Mouse (Mus musculus) E14TG2a.4 (cell line): ENCODE results near the gene Tuba3a.
"Not testable (repeated sequence)": the region's sequence is repeated elsewhere in the genome, so short reads cannot be mapped to it uniquely, and the experiment has no call there.

Experiments
- H3K27me3 ChIP-seq: 2 replicates; pipeline ENCODE4 v1.6.1; 2014; ENCODE audit warnings: low read length, control low read depth; ENCODE audit not compliant: insufficient read depth
- H3K36me3 ChIP-seq: 2 replicates; pipeline ENCODE4 v1.6.1; 2014; ENCODE audit warnings: low read length, control low read depth; ENCODE audit not compliant: insufficient read depth
- H3K4me1 ChIP-seq: replicated peaks from 2 replicates; pipeline ENCODE4 v1.6.1; 2014; ENCODE audit warnings: low read depth, low read length, control low read depth
- H3K4me3 ChIP-seq: replicated peaks from 2 replicates; pipeline ENCODE4 v1.5.1; 2014; ENCODE audit warnings: mild to moderate bottlenecking, low read length
- H3K9me3 ChIP-seq: 2 replicates; pipeline ENCODE4 v1.6.1; 2014; ENCODE audit warnings: low read length, control low read depth
- CTCF ChIP-seq: conservative IDR thresholded peaks from 2 replicates; pipeline ENCODE4 v1.5.1; 2014; ENCODE audit warnings: low read length
- NANOG ChIP-seq: IDR thresholded peaks from 2 replicates; pipeline ENCODE4 v1.6.1; 2014; ENCODE audit warnings: borderline replicate concordance, low read length, mixed read lengths
- POU5F1 ChIP-seq: IDR thresholded peaks from 2 replicates; pipeline ENCODE4 v1.6.1; 2014; ENCODE audit warnings: low read length, borderline replicate concordance

Tuba3a gene

GRCm38 (mm10) chr6:125267469-125267868 lies 18.4 kb downstream of the Tuba3a start:
- Histone ChIP-seq H3K36me3 (no peaks in the 10 kb centered on the region), H3K9me3 (no peaks in the 10 kb centered on the region), H3K27me3 (peaks cover 17% of the 10 kb centered on the region), H3K4me3 (no peak overlapping the region), H3K4me1 (peaks cover 22% of the 10 kb centered on the region)
- TF ChIP-seq CTCF: no peak
- no peak for TF ChIP-seq NANOG
- TF ChIP-seq POU5F1: no peak

GRCm38 (mm10) chr6:125266600-125266999 lies 19.2 kb downstream of the Tuba3a start:
- not testable (repeated sequence) for H3K4me3 ChIP-seq, H3K36me3 ChIP-seq, H3K9me3 ChIP-seq
- peaks cover 20% of the 10 kb centered on the region for H3K4me1 ChIP-seq
- H3K27me3 ChIP-seq: peaks cover 17% of the 10 kb centered on the region

- H3K9me3 ChIP-seq: no peaks in the 10 kb centered on the region
- TF ChIP-seq CTCF: no peak
- TF ChIP-seq NANOG: no peak
- no peak for TF ChIP-seq POU5F1
- peaks cover 21% of the 10 kb centered on the region for H3K4me1 ChIP-seq
- H3K4me3 ChIP-seq: no peak overlapping the region
- H3K27me3 ChIP-seq: peaks cover 17% of the 10 kb centered on the region
- H3K36me3 ChIP-seq: no peaks in the 10 kb centered on the region
These were observed 19.8 kb downstream of the Tuba3a start for GRCm38 (mm10) chr6:125266091-125266490.

- peaks cover 8% of the 10 kb centered on the region for H3K27me3 ChIP-seq
- TF ChIP-seq NANOG (no peak), CTCF (no peak), POU5F1 (no peak)
- no peaks in the 10 kb centered on the region for H3K36me3 ChIP-seq
- peaks cover 28% of the 10 kb centered on the region for H3K4me1 ChIP-seq
- no peaks in the 10 kb centered on the region for H3K9me3 ChIP-seq
- no peak overlapping the region for H3K4me3 ChIP-seq
These were observed 20.6 kb downstream of the Tuba3a start for GRCm38 (mm10) chr6:125265239-125265638.

GRCm38 (mm10) chr6:125264219-125264618 lies 21.6 kb downstream of the Tuba3a start:
- TF ChIP-seq POU5F1 (no peak), NANOG (no peak), CTCF (no peak)
- Histone ChIP-seq H3K4me3 (no peak overlapping the region), H3K27me3 (0 out of 2 replicates have a peak, but pooled peaks cover 5% of the 10 kb centered on the region), H3K36me3 (no peaks in the 10 kb centered on the region), H3K4me1 (peaks cover 34% of the 10 kb centered on the region), H3K9me3 (no peaks in the 10 kb centered on the region)

- H3K9me3 ChIP-seq: no peaks in the 10 kb centered on the region
- TF ChIP-seq POU5F1 (no peak), CTCF (no peak), NANOG (no peak)
- H3K4me1 ChIP-seq: peaks cover 44% of the 10 kb centered on the region
- no peaks in the 10 kb centered on the region for H3K36me3 ChIP-seq
- H3K4me3 ChIP-seq: no peak overlapping the region
- H3K27me3 ChIP-seq: peaks cover 4% of the 10 kb centered on the region; the same call in 1 of the 2 replicates
These were observed 25.8 kb downstream of the Tuba3a start for GRCm38 (mm10) chr6:125260006-125260555.

- peaks cover 17% of the 10 kb centered on the region for H3K9me3 ChIP-seq
- peaks cover 4% of the 10 kb centered on the region; the same call in 1 of the 2 replicates for H3K27me3 ChIP-seq
- H3K4me3 ChIP-seq: no peak overlapping the region
- H3K36me3 ChIP-seq: no peaks in the 10 kb centered on the region
- H3K4me1 ChIP-seq: peaks cover 35% of the 10 kb centered on the region
- no peak for TF ChIP-seq CTCF
- no peak for TF ChIP-seq NANOG
- TF ChIP-seq POU5F1: no peak
These were observed 29.4 kb downstream of the Tuba3a start for GRCm38 (mm10) chr6:125256222-125256966.

- Histone ChIP-seq H3K4me3 (no peak overlapping the region), H3K27me3 (peaks cover 4% of the 10 kb centered on the region; the same call in 1 of the 2 replicates), H3K9me3 (peaks cover 25% of the 10 kb centered on the region), H3K4me1 (peaks cover 27% of the 10 kb centered on the region), H3K36me3 (no peaks in the 10 kb centered on the region)
- TF ChIP-seq NANOG (no peak), CTCF (no peak), POU5F1 (no peak)
These were observed 30.3 kb downstream of the Tuba3a start for GRCm38 (mm10) chr6:125255516-125256044.
